Mouse (Mus musculus) C2C12 (cell line): ENCODE measurements at regions not wholly inside any gene's neighbourhood (a gene's known extent, or its start where the extent isn't known, plus 50 kb on each side); places are given as distances from the start of the nearest gene placed in this dataset.

Experiments used
- H3K27me3 ChIP-seq: one replicate; pipeline ENCODE4 v1.6.1; 2011; ENCODE audit not compliant: control insufficient read depth, insufficient read depth, insufficient read length
- H3K36me3 ChIP-seq: one replicate; pipeline ENCODE4 v1.6.1; 2011; ENCODE audit not compliant: control insufficient read depth, insufficient read depth
- H3K4me3 ChIP-seq: one replicate; pipeline ENCODE4 v1.5.1; 2011; ENCODE audit warnings: mild to moderate bottlenecking, control low read depth; ENCODE audit not compliant: poor library complexity, insufficient read depth, severe bottlenecking
- H3K79me2 ChIP-seq: one replicate; pipeline ENCODE4 v1.6.1; 2011; ENCODE audit not compliant: control insufficient read depth, insufficient read depth
- H3K79me3 ChIP-seq: one replicate; pipeline ENCODE4 v1.6.1; 2011; ENCODE audit warnings: low read depth, control low read depth
- H3ac ChIP-seq: one replicate; pipeline ENCODE3; 2011; ENCODE audit warnings: low read depth; ENCODE audit not compliant: control insufficient read depth, insufficient read length
- CEBPB ChIP-seq: IDR thresholded peaks from one replicate; pipeline ENCODE4 v1.6.1; 2011; ENCODE audit warnings: low read depth, mild to moderate bottlenecking, control low read depth, moderate library complexity
- CTCF ChIP-seq: IDR thresholded peaks from one replicate; pipeline ENCODE4 v1.5.1; 2011; ENCODE audit not compliant: control insufficient read depth, insufficient read depth, insufficient read length
- FOSL1 ChIP-seq: IDR thresholded peaks from one replicate; pipeline ENCODE4 v1.8.0; 2011; ENCODE audit warnings: mild to moderate bottlenecking, low read length; ENCODE audit not compliant: poor library complexity, insufficient read depth, severe bottlenecking
- MAX ChIP-seq: IDR thresholded peaks from one replicate; pipeline ENCODE4 v1.6.1; 2011; ENCODE audit warnings: mild to moderate bottlenecking, control low read depth
- MYOD1 ChIP-seq: IDR thresholded peaks from one replicate; pipeline ENCODE4 v1.6.1; 2011; ENCODE audit warnings: low read depth; ENCODE audit not compliant: control insufficient read depth, insufficient read length
- MYOG ChIP-seq: IDR thresholded peaks from one replicate; pipeline ENCODE4 v1.6.1; 2011; ENCODE audit not compliant: control insufficient read depth, insufficient read length; ENCODE audit errors: extremely low read depth
- USF1 ChIP-seq: IDR thresholded peaks from one replicate; pipeline ENCODE4 v1.6.1; 2011; ENCODE audit warnings: low read depth, mild to moderate bottlenecking, control low read depth, moderate library complexity

GRCm38 (mm10) chr13:101522597-101522996, 245.4 kb downstream of the Pik3r1 start:
- Histone ChIP-seq H3ac (no peak overlapping the region), H3K36me3 (no peaks in the 10 kb centered on the region), H3K27me3 (no peaks in the 10 kb centered on the region), H3K4me3 (no peak overlapping the region), H3K79me2 (no peaks in the 10 kb centered on the region), H3K79me3 (no peaks in the 10 kb centered on the region)
- TF ChIP-seq MYOD1 (no peak), MAX (no peak), CTCF (no peak)

GRCm38 (mm10) chr13:101513354-101513753, 254.7 kb downstream of the Pik3r1 start:
- Histone ChIP-seq H3ac (no peak overlapping the region), H3K27me3 (no peaks in the 10 kb centered on the region), H3K79me3 (no peaks in the 10 kb centered on the region), H3K4me3 (no peak overlapping the region), H3K79me2 (no peaks in the 10 kb centered on the region), H3K36me3 (no peaks in the 10 kb centered on the region)
- TF ChIP-seq FOSL1: no peak
- TF ChIP-seq MYOG: no peak
- TF ChIP-seq CEBPB: no peak
- TF ChIP-seq CTCF: no peak
- no peak for TF ChIP-seq MAX
- TF ChIP-seq MYOD1: no peak
- TF ChIP-seq USF1: no peak

GRCm38 (mm10) chr13:101509946-101510345, 258.1 kb downstream of the Pik3r1 start:
- TF ChIP-seq CEBPB (no peak), MAX (no peak), MYOG (no peak), FOSL1 (no peak), CTCF (no peak), MYOD1 (no peak), USF1 (no peak)

GRCm38 (mm10) chr13:101508331-101508730, 259.7 kb downstream of the Pik3r1 start:
- no peak overlapping the region for H3ac ChIP-seq
- TF ChIP-seq MAX (no peak), CTCF (no peak), USF1 (no peak), FOSL1 (no peak), MYOG (no peak), MYOD1 (no peak), CEBPB (no peak)

More at GRCm38 (mm10) chr13:101509946-101510345, 258.1 kb downstream of the Pik3r1 start:
- no peaks in the 10 kb centered on the region for H3K36me3 ChIP-seq
- H3K27me3 ChIP-seq: no peaks in the 10 kb centered on the region
- H3K79me2 ChIP-seq: no peaks in the 10 kb centered on the region
- H3K4me3 ChIP-seq: no peak overlapping the region
- no peak overlapping the region for H3ac ChIP-seq
- H3K79me3 ChIP-seq: no peaks in the 10 kb centered on the region

GRCm38 (mm10) chr13:101506696-101507095, 261.3 kb downstream of the Pik3r1 start:
- H3K36me3 ChIP-seq: no peaks in the 10 kb centered on the region
- H3K4me3 ChIP-seq: no peak overlapping the region
- H3K79me2 ChIP-seq: no peaks in the 10 kb centered on the region
- TF ChIP-seq USF1: no peak
- TF ChIP-seq MAX: no peak
- no peaks in the 10 kb centered on the region for H3K79me3 ChIP-seq
- H3ac ChIP-seq: no peak overlapping the region
- no peaks in the 10 kb centered on the region for H3K27me3 ChIP-seq

More at GRCm38 (mm10) chr13:101508331-101508730, 259.7 kb downstream of the Pik3r1 start:
- no peaks in the 10 kb centered on the region for H3K79me3 ChIP-seq
- no peaks in the 10 kb centered on the region for H3K36me3 ChIP-seq
- H3K4me3 ChIP-seq: no peak overlapping the region
- no peaks in the 10 kb centered on the region for H3K79me2 ChIP-seq
- H3K27me3 ChIP-seq: no peaks in the 10 kb centered on the region

GRCm38 (mm10) chr13:101505054-101505453, 263.0 kb downstream of the Pik3r1 start:
- H3K36me3 ChIP-seq: no peaks in the 10 kb centered on the region
- H3K79me2 ChIP-seq: no peaks in the 10 kb centered on the region
- H3K79me3 ChIP-seq: no peaks in the 10 kb centered on the region
- H3K27me3 ChIP-seq: no peaks in the 10 kb centered on the region
- H3ac ChIP-seq: no peak overlapping the region
- H3K4me3 ChIP-seq: no peak overlapping the region
- TF ChIP-seq FOSL1 (no peak), CEBPB (no peak), MYOD1 (no peak), USF1 (no peak), CTCF (no peak), MYOG (no peak), MAX (no peak)
